Mouse (Mus musculus) ovary, postnatal 10 days (tissue): ENCODE measurements around the gene Il10ra.

Experiments
- DNase-seq: peaks from one replicate; pipeline ENCODE4 v3.0.0; 2022; ENCODE audit warnings: low spot score

Gene Il10ra

GRCm38 (mm10) chr9:45268597-45269325 is at the start of gene Il10ra:
Gene Il10ra, minus strand, starts transcription at chr9:45269149.
- no peak for DNase-seq

GRCm38 (mm10) chr9:45317635-45318034 is 48.7 kb upstream of the Il10ra start:
- DNase-seq, result no peak

- DNase-seq, result no peak
Measured at GRCm38 (mm10) chr9:45313913-45314312, 45.0 kb upstream of the Il10ra start.

- DNase-seq, result no peak
Measured at GRCm38 (mm10) chr9:45311858-45312257, 42.9 kb upstream of the Il10ra start.

GRCm38 (mm10) chr9:45308521-45308920 is 39.6 kb upstream of the Il10ra start:
- DNase-seq, result no peak

GRCm38 (mm10) chr9:45306746-45307410 is 37.9 kb upstream of the Il10ra start:
- no peak for DNase-seq

GRCm38 (mm10) chr9:45301771-45302170 is 32.8 kb upstream of the Il10ra start:
- no peak for DNase-seq

GRCm38 (mm10) chr9:45300422-45301104 is 31.6 kb upstream of the Il10ra start:
- peak; percentile 91 for DNase-seq

GRCm38 (mm10) chr9:45299231-45300006 is 30.5 kb upstream of the Il10ra start:
- DNase-seq, result no peak

- no peak for DNase-seq
Measured at GRCm38 (mm10) chr9:45294210-45295011, 25.5 kb upstream of the Il10ra start.

GRCm38 (mm10) chr9:45291481-45292168 is 22.7 kb upstream of the Il10ra start:
- no peak for DNase-seq

- DNase-seq, result no peak
Measured at GRCm38 (mm10) chr9:45282466-45282865, 13.5 kb upstream of the Il10ra start.

GRCm38 (mm10) chr9:45280891-45281290 is 11.9 kb upstream of the Il10ra start:
- DNase-seq, result no peak

GRCm38 (mm10) chr9:45280059-45280458 is 11.1 kb upstream of the Il10ra start:
- DNase-seq, result no peak

- no peak for DNase-seq
Measured at GRCm38 (mm10) chr9:45274635-45275034, 5.7 kb upstream of the Il10ra start.

GRCm38 (mm10) chr9:45274218-45274617 is 5.3 kb upstream of the Il10ra start:
- DNase-seq, result no peak

- DNase-seq, result no peak
Measured at GRCm38 (mm10) chr9:45272213-45272612, 3.3 kb upstream of the Il10ra start.

- no peak for DNase-seq
Measured at GRCm38 (mm10) chr9:45268079-45268478, 870 bp downstream of the Il10ra start.

- no peak for DNase-seq
Measured at GRCm38 (mm10) chr9:45267099-45267498, 1.9 kb downstream of the Il10ra start.

GRCm38 (mm10) chr9:45261872-45262271 is 7.1 kb downstream of the Il10ra start:
- no peak for DNase-seq

- no peak for DNase-seq
Measured at GRCm38 (mm10) chr9:45261466-45261865, 7.5 kb downstream of the Il10ra start.
